Mouse (Mus musculus) testis, postnatal 10 days (tissue): ENCODE measurements around the gene Zfp747.

Experiments used
- DNase-seq: peaks from one replicate; pipeline ENCODE4 v3.0.0; 2021; ENCODE audit warnings: low spot score

Zfp747 gene

GRCm38 (mm10) chr7:127333240-127333639 is 42.6 kb downstream of the Zfp747 start:
- DNase-seq: no peak

DNA sequence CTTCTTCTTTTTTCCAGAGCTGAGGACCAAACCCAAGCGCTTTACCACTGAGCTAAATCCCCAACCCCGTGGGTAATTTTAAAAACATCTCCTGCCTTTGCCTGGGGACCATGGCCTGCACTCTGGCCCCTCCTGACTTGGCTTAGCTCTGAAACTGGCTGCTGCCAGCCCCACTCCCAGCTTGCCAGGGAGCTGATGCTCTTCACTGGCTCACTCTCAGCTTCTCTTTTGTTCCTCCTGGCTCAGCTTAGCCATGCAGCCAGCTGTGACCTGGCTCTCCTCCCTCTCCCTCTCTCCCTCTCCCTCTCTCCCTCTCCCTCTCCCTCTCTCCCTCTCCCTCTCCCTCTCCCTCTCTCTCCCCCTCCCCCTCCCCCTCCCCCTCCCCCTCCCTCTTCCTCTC is 49.2 kb downstream of the Zfp747 start:
- DNase-seq: no peak

DNA sequence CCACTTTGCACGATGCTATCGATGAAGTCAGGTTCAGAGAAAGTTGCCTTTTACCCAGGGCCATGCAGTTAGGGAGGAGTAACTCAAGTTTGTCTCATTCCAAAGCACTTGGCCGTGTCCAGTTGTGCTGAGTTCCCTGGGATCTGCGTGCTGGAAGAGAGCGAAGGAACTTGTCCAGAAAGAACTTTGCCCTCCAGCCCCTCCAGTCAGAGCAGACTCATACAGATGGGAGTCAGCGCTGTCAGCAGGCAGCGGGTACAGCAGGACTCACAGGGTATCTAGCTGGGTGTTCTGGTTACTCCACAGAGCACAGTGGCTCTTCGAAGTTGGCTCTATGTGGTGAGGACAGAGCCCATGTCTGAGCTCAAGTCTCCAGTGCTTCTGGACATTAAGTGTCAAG is 50.3 kb downstream of the Zfp747 start:
- DNase-seq: no peak

GRCm38 (mm10) chr7:127324944-127325343 is 50.9 kb downstream of the Zfp747 start:
- DNase-seq: no peak
